Mouse (Mus musculus) liver, adult 2 months (tissue): ENCODE measurements around the gene Anxa6.

Source experiments
- CTCF ChIP-seq: fragments of 200-500 bp; IDR thresholded peaks from 2 replicates; pipeline ENCODE4 v1.5.1; 2011; ENCODE audit warnings: low read depth, low read length, control low read depth
- POLR2A ChIP-seq: fragments of 200-500 bp; IDR thresholded peaks from 2 replicates; pipeline ENCODE4 v1.6.1; 2011; ENCODE audit warnings: low read length, control low read depth; ENCODE audit not compliant: insufficient read depth; ENCODE audit errors: extremely low read depth

DNA sequence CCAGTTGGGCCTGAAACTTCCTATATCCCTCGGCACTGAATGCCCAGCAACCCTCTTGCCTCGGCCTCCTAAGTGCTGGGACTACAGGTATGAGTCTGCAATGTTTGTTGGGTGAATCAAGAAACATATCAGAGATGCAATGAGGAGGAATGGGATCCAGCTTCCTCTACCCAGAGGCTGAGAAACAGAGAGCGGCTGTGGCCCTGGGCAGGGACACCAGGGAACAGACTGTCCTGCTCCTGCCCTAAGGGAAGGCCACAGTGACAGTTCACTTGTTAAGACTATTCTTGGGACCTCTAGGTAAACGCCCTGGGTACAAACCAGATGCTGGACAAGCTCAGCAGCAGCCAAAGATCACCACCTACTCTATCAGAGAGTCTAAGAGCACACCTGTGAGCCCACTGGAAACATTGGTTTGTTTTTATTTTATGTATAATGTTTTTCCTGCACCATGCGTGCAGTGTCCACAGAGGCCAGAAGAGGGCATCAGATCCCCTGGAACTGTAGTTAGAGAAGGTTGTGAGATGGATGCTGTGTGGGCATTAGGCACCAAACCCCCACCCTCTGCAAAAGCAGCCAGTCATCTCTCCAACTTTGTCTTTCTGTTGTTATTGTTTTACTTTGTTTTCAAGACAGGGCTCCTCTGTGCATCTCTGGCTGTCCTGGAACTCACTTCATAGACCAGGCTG is 101.7 kb downstream of the Anxa6 start:
- TF ChIP-seq CTCF (peak; percentile 70), POLR2A (no peak)
